Mouse (Mus musculus) bone marrow, adult 2 months (tissue): ENCODE measurements at regions not wholly inside any gene's neighbourhood (a gene's known extent, or its start where the extent isn't known, plus 50 kb on each side); places are given as distances from the start of the nearest gene placed in this dataset.

ENCODE experiments used
- CTCF ChIP-seq: fragments of 200-500 bp; IDR thresholded peaks from 2 replicates; pipeline ENCODE4 v1.5.1; 2011; ENCODE audit warnings: low read length, control low read depth; ENCODE audit not compliant: control insufficient read depth, insufficient read depth
- POLR2A ChIP-seq: fragments of 200-500 bp; IDR thresholded peaks from 2 replicates; pipeline ENCODE4 v1.6.1; 2011; ENCODE audit warnings: low read depth, mild to moderate bottlenecking, control low read depth, low read length, borderline replicate concordance; ENCODE audit not compliant: control insufficient read depth

DNA sequence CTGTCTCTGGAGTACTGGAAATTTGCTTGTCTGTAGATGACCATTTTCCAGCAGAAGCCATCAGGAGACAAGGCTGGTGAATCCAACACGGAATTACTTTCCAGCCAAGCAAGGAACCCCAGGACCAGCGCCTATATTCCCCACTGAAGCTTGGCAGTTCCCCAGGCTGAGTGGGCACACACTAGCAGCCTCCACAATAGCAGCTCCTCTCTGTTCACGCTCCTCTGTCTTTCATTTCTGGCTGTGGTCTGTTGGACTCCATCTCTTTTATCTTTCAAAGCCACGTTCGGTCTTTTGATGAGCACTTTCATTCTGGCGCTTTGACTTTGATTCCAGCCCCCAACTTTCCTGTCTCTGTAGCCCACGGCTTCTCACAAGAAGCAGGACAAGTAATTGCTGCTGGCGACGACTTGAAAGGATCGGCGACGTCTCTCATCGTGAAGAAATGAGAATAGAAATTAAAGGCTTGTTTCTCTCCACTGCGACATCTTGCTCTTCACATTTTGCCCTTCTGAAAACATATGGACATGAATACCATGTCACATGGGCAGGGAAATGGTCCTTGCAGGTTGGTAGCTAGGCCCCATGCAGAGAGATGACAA is 268.0 kb downstream of the Diras2 start:
- TF ChIP-seq POLR2A (no peak), CTCF (no peak)
